Mouse (Mus musculus): ENCODE results near the gene Trim46. TPM values are rescaled to one million over a fixed set of nuclear protein-coding genes. Genes with fewer than 3 reads are reported as not detected.

Trim46 gene
- polyA plus RNA-seq, 1 experiment from 2014 or later: 2.7 TPM

- DNase-seq (ENCODE audit: low spot score) (peak; percentile 51), ATAC-seq (ENCODE audit: low FRiP score, low TSS enrichment) (no peak)
- Histone ChIP-seq H3K36me3 (ENCODE audit: control insufficient read depth, insufficient read depth, low read length) (no peaks in the 10 kb centered on the region), H3K4me1 (replicated peaks; ENCODE audit: control insufficient read depth, insufficient read depth) (peaks cover 4% of the 10 kb centered on the region; the same call in 1 of the 2 replicates), H3K27ac (replicated peaks) (no peak overlapping the region), H3K4me3 (ENCODE audit: low read depth, low read length) (peak overlapping the region; percentile 58), H3K9ac (ENCODE audit: low read length) (peak overlapping the region; percentile 41; the same call in 1 of the 2 replicates), H3K9me3 (ENCODE audit: control insufficient read depth, low read length) (no peaks in the 10 kb centered on the region), H3K4me2 (replicated peaks; ENCODE audit: low read depth) (peak overlapping the region; percentile 90), H3K27me3 (ENCODE audit: control insufficient read depth, insufficient read depth, low read length) (no peaks in the 10 kb centered on the region)
- TF ChIP-seq EP300 (optimal IDR thresholded peaks at IDR 0.05) (no peak), CTCF (IDR thresholded peaks at IDR 0.05; ENCODE audit: low read depth) (no peak)
- WGBS: 2% methylated on average over 14 of the region's 26 CpGs
Observed at GRCm38 (mm10) chr3:89244982-89245687, 974 bp downstream of the Trim46 start.

GRCm38 (mm10) chr3:89244158-89244981 is 1.7 kb downstream of the Trim46 start:
- Histone ChIP-seq H3K9me3 (ENCODE audit: control insufficient read depth, low read length) (no peaks in the 10 kb centered on the region), H3K27ac (replicated peaks) (no peak overlapping the region), H3K9ac (ENCODE audit: low read length) (no peak overlapping the region), H3K4me3 (ENCODE audit: low read depth, low read length) (peak overlapping the region; percentile 58), H3K4me1 (replicated peaks; ENCODE audit: control insufficient read depth, insufficient read depth) (peaks cover 4% of the 10 kb centered on the region; the same call in 1 of the 2 replicates), H3K27me3 (ENCODE audit: control insufficient read depth, insufficient read depth, low read length) (no peaks in the 10 kb centered on the region), H3K4me2 (replicated peaks; ENCODE audit: low read depth) (peak overlapping the region; percentile 90), H3K36me3 (ENCODE audit: control insufficient read depth, insufficient read depth, low read length) (no peaks in the 10 kb centered on the region)
- TF ChIP-seq CTCF (IDR thresholded peaks at IDR 0.05; ENCODE audit: low read depth): peak; percentile 54
- no peak for TF ChIP-seq EP300 (optimal IDR thresholded peaks at IDR 0.05)
- 20% methylated on average over 25 of the region's 25 CpGs for WGBS
- DNase-seq (ENCODE audit: low spot score) (peak; percentile 58), ATAC-seq (ENCODE audit: low FRiP score, low TSS enrichment) (peak; percentile 33)

GRCm38 (mm10) chr3:89243609-89244008 is 2.5 kb downstream of the Trim46 start:
- DNase-seq (ENCODE audit: low spot score) (peak; percentile 83), ATAC-seq (ENCODE audit: low FRiP score, low TSS enrichment) (peak; percentile 48)
- Histone ChIP-seq H3K4me3 (ENCODE audit: low read depth, low read length) (no peak overlapping the region), H3K27ac (replicated peaks) (no peak overlapping the region), H3K9ac (ENCODE audit: low read length) (peak overlapping the region; percentile 8; the same call in 1 of the 2 replicates), H3K9me3 (ENCODE audit: control insufficient read depth, low read length) (no peaks in the 10 kb centered on the region), H3K4me1 (replicated peaks; ENCODE audit: control insufficient read depth, insufficient read depth) (peaks cover 4% of the 10 kb centered on the region; the same call in 1 of the 2 replicates), H3K4me2 (replicated peaks; ENCODE audit: low read depth) (no peak overlapping the region), H3K27me3 (ENCODE audit: control insufficient read depth, insufficient read depth, low read length) (no peaks in the 10 kb centered on the region), H3K36me3 (ENCODE audit: control insufficient read depth, insufficient read depth, low read length) (no peaks in the 10 kb centered on the region)
- TF ChIP-seq EP300 (optimal IDR thresholded peaks at IDR 0.05): no peak
- TF ChIP-seq CTCF (IDR thresholded peaks at IDR 0.05; ENCODE audit: low read depth): peak; percentile 68
- WGBS: 25% methylated on average over 14 of the region's 14 CpGs

- TF ChIP-seq CTCF (IDR thresholded peaks at IDR 0.05; ENCODE audit: low read depth) (peak; percentile 86), EP300 (optimal IDR thresholded peaks at IDR 0.05) (no peak)
- WGBS: 67% methylated on average over 9 of the region's 9 CpGs
- ATAC-seq (ENCODE audit: low FRiP score, low TSS enrichment) (peak; percentile 25), DNase-seq (ENCODE audit: low spot score) (peak; percentile 84)
- no peak overlapping the region for H3K27ac ChIP-seq (replicated peaks)
- no peak overlapping the region for H3K4me2 ChIP-seq (replicated peaks; ENCODE audit: low read depth)
- no peak overlapping the region for H3K4me3 ChIP-seq (ENCODE audit: low read depth, low read length)
- no peaks in the 10 kb centered on the region for H3K9me3 ChIP-seq (ENCODE audit: control insufficient read depth, low read length)
- no peaks in the 10 kb centered on the region for H3K27me3 ChIP-seq (ENCODE audit: control insufficient read depth, insufficient read depth, low read length)
- peaks cover 4% of the 10 kb centered on the region; the same call in 1 of the 2 replicates for H3K4me1 ChIP-seq (replicated peaks; ENCODE audit: control insufficient read depth, insufficient read depth)
- no peak overlapping the region for H3K9ac ChIP-seq (ENCODE audit: low read length)
- H3K36me3 ChIP-seq (ENCODE audit: control insufficient read depth, insufficient read depth, low read length): no peaks in the 10 kb centered on the region
Observed at GRCm38 (mm10) chr3:89242331-89242895, 3.7 kb downstream of the Trim46 start.

- no peaks in the 10 kb centered on the region for H3K27me3 ChIP-seq (ENCODE audit: control insufficient read depth, insufficient read depth, low read length)
- 43% methylated on average over 9 of the region's 12 CpGs for WGBS
- peak; percentile 75 for DNase-seq (ENCODE audit: low spot score)
- H3K4me3 ChIP-seq (ENCODE audit: low read depth, low read length): no peak overlapping the region
- H3K4me2 ChIP-seq (replicated peaks; ENCODE audit: low read depth): 0 out of 2 replicates have a peak overlapping the region, but pooled peaks have one; percentile 3
- H3K9ac ChIP-seq (ENCODE audit: low read length): no peak overlapping the region
- no peaks in the 10 kb centered on the region for H3K9me3 ChIP-seq (ENCODE audit: control insufficient read depth, low read length)
- no peaks in the 10 kb centered on the region for H3K36me3 ChIP-seq (ENCODE audit: control insufficient read depth, insufficient read depth, low read length)
- peak overlapping the region; percentile 18; the same call in 1 of the 2 replicates for H3K27ac ChIP-seq (replicated peaks)
- no peaks in the 10 kb centered on the region for H3K4me1 ChIP-seq (replicated peaks; ENCODE audit: control insufficient read depth, insufficient read depth)
- peak; percentile 12; the same call in 1 of the 2 replicates for ATAC-seq (ENCODE audit: low FRiP score, low TSS enrichment)
- TF ChIP-seq EP300 (optimal IDR thresholded peaks at IDR 0.05) (no peak), CTCF (IDR thresholded peaks at IDR 0.05; ENCODE audit: low read depth) (no peak)
Observed at GRCm38 (mm10) chr3:89238494-89238893, 7.6 kb downstream of the Trim46 start.

All from stomach, postnatal 0 days (tissue).